Mouse (Mus musculus) testis, postnatal 10 days (tissue): ENCODE data around the gene Alg6.

Experiments
- DNase-seq: peaks from one replicate; pipeline ENCODE4 v3.0.0; 2021; ENCODE audit warnings: low spot score

The Alg6 gene

GRCm38 (mm10) chr4:99714904-99715782, at the start of gene Alg6:
Gene Alg6, plus strand, starts transcription at chr4:99715664.
- DNase-seq = peak; percentile 99

DNA sequence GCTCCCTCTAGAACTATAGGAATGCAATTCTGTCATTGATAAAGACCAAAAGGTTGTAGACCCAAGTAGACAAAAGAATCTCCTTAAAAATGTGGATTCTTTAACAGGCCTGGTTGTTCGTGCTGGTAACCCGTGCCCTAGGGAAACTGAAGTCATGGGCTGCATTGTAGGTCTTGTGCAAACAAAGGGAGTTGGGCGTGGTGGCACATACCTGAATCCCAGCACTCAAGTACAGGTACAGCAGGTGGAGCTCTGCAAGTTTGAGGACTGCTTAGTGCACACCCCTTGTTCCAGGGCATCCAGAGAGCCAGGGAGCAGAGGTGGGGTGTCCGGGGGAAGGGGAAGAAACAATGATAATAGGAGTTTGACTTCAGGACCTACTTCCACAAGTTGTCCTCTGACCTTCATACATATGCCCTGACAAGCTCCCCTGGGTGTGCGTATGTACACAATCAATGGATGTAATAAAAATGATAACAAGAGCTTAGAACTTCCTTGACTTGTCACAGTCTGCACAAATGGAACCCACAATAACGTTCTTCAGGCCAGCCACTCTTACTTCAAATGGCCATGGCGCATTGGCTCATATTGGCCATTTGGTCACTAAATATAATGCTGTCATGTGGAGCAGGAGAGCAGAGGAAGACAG, 45.1 kb upstream of the Alg6 start:
- no peak for DNase-seq

- no peak for DNase-seq
These were observed 40.3 kb upstream of the Alg6 start for GRCm38 (mm10) chr4:99675191-99675590.

- no peak for DNase-seq
These were observed 31.5 kb upstream of the Alg6 start for GRCm38 (mm10) chr4:99683941-99684340.

DNA sequence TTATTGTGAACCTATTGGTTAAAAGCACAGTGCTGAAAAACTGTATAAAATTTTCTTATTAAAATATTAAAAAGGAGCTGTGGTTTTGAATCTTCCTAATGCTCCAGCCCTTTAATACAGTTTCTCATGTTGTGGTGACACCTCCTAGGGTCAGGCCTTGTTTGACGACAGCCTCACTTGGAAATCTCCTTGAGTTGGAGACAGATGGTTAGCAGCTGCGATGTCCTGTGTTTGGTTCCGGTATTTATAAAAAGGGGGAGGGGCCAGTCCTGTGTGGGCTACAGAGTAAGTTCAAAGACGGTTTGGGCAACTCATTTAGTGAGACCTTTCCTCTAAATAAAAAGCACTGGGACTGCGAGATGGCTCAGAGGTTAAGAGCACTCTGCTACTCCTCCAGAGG, 29.2 kb upstream of the Alg6 start:
- no peak for DNase-seq

DNA sequence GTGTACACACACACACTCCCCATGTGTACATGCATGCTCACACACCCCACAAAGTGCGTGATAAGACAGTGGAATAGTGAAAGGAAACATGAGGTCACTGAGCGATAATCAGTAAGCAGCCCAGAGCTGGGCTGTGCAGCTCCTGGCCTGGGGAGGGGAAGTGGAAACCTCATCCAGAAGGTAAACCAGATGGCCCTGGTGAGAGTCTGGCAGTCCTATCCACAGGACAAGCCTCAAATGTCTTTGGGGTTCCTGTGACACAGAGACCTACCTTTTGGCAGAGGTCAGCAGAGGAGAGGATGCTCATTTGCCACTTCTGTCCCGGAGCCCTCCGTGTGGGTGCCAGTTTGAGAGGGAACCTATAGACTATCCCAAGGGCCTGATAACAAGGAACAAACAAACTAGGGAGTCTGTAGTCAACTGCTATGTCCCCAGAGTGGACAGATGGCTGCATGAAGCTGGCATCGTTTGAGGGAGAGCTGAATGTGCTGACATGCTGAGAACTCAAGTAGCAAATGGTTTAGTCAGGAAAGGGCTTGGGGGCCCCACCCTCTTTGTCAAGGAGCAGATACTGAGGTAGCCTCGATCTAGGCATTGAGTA, 2.8 kb upstream of the Alg6 start:
- no peak for DNase-seq

DNA sequence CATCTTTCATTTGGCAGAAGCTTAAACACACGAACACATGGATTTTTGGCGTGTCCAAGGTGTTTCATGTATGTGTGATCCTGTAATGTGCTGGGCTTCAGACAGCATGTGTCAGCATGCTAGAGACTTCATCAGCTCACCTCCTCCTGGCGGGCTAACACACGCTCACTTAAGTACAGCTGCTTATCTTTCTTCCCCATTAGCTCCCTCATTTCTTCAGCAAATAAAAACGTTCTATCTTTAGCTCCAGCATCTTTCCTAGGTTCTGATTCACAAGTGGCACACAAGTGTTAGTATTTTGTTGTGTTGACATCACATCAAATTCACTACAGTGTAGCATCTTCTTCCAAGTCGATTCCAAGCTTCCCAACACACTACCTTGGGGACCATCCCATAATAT, 1.5 kb upstream of the Alg6 start:
- DNase-seq = no peak

DNA sequence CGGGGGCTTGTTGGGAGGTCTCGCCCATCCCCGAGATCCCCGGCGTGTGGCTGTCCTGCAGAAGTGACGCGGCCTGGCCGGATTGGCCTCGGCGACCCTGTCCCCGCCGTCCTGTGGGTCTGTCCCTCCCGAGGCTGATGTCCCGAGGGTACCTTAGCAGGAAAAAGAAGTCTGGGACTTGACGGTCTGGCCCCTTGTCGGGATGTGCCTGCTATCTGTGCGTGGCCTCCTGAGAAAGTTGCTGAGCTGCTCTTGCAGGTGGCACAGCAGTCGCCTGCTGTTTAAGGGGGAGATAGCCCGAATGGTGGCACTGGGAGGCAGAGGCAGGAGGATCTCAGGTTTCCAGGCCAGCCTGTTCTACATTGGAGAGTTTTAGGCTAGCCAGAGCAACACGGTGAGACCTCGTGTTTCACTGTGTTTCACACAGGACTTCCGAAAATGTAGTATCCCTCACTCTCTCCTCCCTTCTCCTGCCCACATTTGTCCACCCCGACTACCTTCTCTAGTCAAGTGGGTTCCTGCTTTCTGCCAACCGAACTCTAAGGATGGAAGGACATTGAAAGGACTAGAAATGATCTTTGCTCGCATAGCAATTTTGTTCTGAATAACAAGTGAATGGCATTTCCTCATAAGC, 436 bp downstream of the Alg6 start:
- no peak for DNase-seq

- no peak for DNase-seq
These were observed 2.4 kb downstream of the Alg6 start for GRCm38 (mm10) chr4:99717905-99718304.

- no peak for DNase-seq
These were observed 8.9 kb downstream of the Alg6 start for GRCm38 (mm10) chr4:99724331-99724730.

DNA sequence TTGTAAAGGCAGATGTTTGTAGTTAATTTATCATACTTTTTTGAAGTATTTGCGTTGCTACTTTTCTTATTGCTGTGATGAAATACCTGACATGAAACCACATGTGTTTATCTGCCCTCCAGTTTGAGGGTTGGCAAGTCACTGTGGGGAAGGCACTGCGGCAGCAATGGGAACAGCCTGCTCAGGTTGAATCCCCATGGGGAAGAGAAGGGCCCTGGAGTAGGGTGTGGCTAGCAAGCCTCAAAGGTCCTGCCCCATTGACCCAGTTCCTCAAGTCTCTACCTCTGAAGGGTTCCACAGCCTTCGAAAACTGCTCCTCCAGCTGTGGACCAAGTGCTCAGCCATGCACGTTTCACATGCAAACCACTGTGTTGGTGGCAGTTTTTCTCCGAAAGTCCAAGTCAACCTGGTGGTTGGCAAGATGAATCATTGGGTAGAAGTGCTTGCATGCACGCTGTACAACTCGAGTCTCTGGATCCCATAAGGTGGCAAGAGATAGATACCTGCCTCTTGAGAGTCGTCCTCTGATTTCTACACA, 10.5 kb downstream of the Alg6 start:
- no peak for DNase-seq

DNA sequence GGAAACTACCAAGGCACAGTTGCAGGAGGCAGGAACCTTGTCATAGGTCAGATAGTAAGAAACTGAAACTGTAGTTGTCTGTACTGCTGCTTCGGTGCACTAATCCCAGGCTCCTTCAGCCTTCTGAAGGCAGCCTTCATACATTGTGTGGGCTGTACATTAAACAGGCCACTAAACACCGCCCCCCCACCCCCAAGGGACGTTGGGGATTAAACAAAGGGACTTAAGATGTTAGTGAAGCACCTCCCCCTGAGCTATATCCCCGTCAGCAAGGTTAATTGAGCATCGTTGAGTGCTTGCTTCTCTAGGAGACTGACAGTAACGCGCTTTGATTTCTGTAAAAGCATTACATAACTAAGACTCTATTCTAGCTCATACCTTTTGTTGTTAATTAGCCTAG, 24.4 kb downstream of the Alg6 start:
- no peak for DNase-seq

DNA sequence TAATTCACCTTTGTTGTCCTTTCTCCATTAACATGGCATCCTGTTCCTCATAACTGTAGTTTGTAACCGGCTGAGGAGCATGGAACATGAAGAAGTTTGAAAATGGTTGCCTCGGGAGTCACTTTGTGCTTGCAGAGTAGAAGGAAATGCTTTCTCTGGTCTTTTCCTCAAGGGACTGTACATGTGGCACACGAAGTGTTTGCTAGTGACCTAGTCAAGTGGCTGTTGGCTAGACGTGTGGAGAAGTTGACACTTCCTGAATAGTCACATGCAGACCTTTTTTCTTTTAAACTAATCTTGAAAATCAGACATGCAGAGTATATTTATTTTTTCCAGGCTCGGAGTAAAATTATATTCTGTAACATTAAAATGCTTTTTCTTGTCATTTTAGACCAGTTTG, 37.0 kb downstream of the Alg6 start:
- DNase-seq = no peak

GRCm38 (mm10) chr4:99766303-99766702, 50.8 kb downstream of the Alg6 start:
- DNase-seq = no peak

GRCm38 (mm10) chr4:99766753-99767152, 51.3 kb downstream of the Alg6 start:
- no peak for DNase-seq

DNA sequence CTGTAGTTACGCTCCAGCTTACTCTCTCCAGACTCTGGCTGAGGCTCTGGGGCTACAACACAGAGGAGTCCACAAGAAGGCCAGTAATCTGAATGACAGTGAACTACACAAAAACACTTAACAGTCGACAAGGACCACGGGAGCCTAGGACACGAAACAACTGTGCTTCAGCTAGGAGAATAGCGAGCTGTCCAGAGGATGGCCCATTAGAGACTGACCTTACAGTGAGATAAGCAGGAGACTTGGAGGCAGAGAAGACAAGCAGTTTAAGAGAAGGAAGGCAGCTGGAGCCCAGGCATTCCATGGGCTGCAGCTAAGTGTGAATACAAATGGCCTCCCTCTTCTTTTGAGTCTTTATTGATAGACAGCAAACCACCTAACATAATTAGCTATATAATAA, 55.1 kb downstream of the Alg6 start:
- DNase-seq = peak; percentile 54

DNA sequence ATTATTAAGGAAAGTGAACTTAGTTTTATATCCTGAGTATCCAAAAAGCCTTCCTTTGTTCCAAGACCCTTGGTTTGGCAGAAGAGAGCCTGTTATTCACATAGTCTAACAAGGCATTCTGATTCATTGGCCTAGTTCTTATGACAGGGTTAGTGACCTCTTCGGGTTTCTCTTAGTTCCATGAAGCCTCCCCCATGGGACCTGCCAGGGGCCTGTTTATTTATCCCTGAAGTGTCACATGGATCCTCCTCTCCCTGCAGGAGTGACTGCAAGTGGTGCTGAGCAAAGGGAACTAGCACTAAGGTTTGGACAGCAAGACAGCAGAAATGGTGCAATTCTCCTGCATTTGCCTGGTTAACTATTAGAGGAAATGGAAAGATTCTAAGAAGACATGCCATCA, 57.6 kb downstream of the Alg6 start:
- no peak for DNase-seq

GRCm38 (mm10) chr4:99792365-99792764, 76.9 kb downstream of the Alg6 start:
- DNase-seq = no peak
